Mouse (Mus musculus): ENCODE measurements at regions not wholly inside any gene's neighbourhood (a gene's known extent, or its start where the extent isn't known, plus 50 kb on each side); places are given as distances from the start of the nearest gene placed in this dataset.
"Not testable (repeated sequence)": the region's sequence is repeated elsewhere in the genome, so short reads cannot be mapped to it uniquely, and the experiment has no call there.

- peak; percentile 19 to 49 for DNase-seq (ENCODE audit: low spot score in 2 of 2)
Observed at GRCm38 (mm10) chr10:19491513-19492380, 100.0 kb upstream of the Ifngr1 start.

- no peak for DNase-seq (ENCODE audit: low spot score in 2 of 2)
Observed at GRCm38 (mm10) chr10:19494461-19495105, 97.2 kb upstream of the Ifngr1 start.

GRCm38 (mm10) chr10:19498112-19498511 is 93.6 kb upstream of the Ifngr1 start:
- DNase-seq (ENCODE audit: low spot score in 2 of 2) = no peak

- DNase-seq (ENCODE audit: low spot score in 2 of 2) = no peak
Observed at GRCm38 (mm10) chr10:19502874-19503273, 88.9 kb upstream of the Ifngr1 start.

GRCm38 (mm10) chr10:19503846-19504765 is 87.6 kb upstream of the Ifngr1 start:
- DNase-seq (ENCODE audit: low spot score in 2 of 2) = no peak

- no peak for DNase-seq (ENCODE audit: low spot score in 2 of 2)
Observed at GRCm38 (mm10) chr10:19505174-19505573, 86.6 kb upstream of the Ifngr1 start.

- no peak for DNase-seq (ENCODE audit: low spot score in 2 of 2)
Observed at GRCm38 (mm10) chr10:19505979-19506378, 85.8 kb upstream of the Ifngr1 start.

GRCm38 (mm10) chr10:19506434-19506833 is 85.3 kb upstream of the Ifngr1 start:
- no peak for DNase-seq (ENCODE audit: low spot score in 2 of 2)

GRCm38 (mm10) chr10:19508221-19508745 is 83.5 kb upstream of the Ifngr1 start:
- DNase-seq (ENCODE audit: low spot score in 2 of 2) = no peak

- no peak for DNase-seq (ENCODE audit: low spot score in 2 of 2)
Observed at GRCm38 (mm10) chr10:19510047-19510446, 81.7 kb upstream of the Ifngr1 start.

GRCm38 (mm10) chr10:19514366-19514765 is 77.4 kb upstream of the Ifngr1 start:
- DNase-seq (ENCODE audit: low spot score in 2 of 2) = not testable (repeated sequence)

- no peak for DNase-seq (ENCODE audit: low spot score in 2 of 2)
Observed at GRCm38 (mm10) chr10:19514837-19515236, 76.9 kb upstream of the Ifngr1 start.

- DNase-seq (ENCODE audit: low spot score in 2 of 2) = no peak
Observed at GRCm38 (mm10) chr10:19516011-19516410, 75.7 kb upstream of the Ifngr1 start.

GRCm38 (mm10) chr10:19517093-19517492 is 74.7 kb upstream of the Ifngr1 start:
- DNase-seq (ENCODE audit: low spot score in 2 of 2) = no peak

- no peak for DNase-seq (ENCODE audit: low spot score in 2 of 2)
Observed at GRCm38 (mm10) chr10:19518763-19519162, 73.0 kb upstream of the Ifngr1 start.

GRCm38 (mm10) chr10:19522198-19522597 is 69.6 kb upstream of the Ifngr1 start:
- DNase-seq (ENCODE audit: low spot score in 2 of 2) = no peak

- no peak for DNase-seq (ENCODE audit: low spot score in 2 of 2)
Observed at GRCm38 (mm10) chr10:19525939-19526338, 65.8 kb upstream of the Ifngr1 start.

- no peak for DNase-seq (ENCODE audit: low spot score in 2 of 2)
Observed at GRCm38 (mm10) chr10:19526353-19526752, 65.4 kb upstream of the Ifngr1 start.

GRCm38 (mm10) chr10:19529655-19530054 is 62.1 kb upstream of the Ifngr1 start:
- DNase-seq (ENCODE audit: low spot score in 2 of 2) = no peak

GRCm38 (mm10) chr10:19530056-19530455 is 61.7 kb upstream of the Ifngr1 start:
- no peak for DNase-seq (ENCODE audit: low spot score in 2 of 2)

GRCm38 (mm10) chr10:19531452-19531851 is 60.3 kb upstream of the Ifngr1 start:
- no peak for DNase-seq (ENCODE audit: low spot score in 2 of 2)

GRCm38 (mm10) chr10:19532790-19533189 is 59.0 kb upstream of the Ifngr1 start:
- no peak for DNase-seq (ENCODE audit: low spot score in 2 of 2)

Measured in frontal cortex, postnatal 25 days (tissue).